Mouse (Mus musculus) embryonic facial prominence, embryonic 13.5 days (tissue): Measurements from ENCODE around the gene Acot7. TPM values are rescaled to one million over a fixed set of nuclear protein-coding genes. Genes with fewer than 3 reads are reported as not detected.

Source experiments
- ATAC-seq: fragments of 200-750 bp; cut with Nextera tagmentation; 2 replicates; pipeline ENCODE4 v1.8.0; 2017; ENCODE audit warnings: low read depth; ENCODE audit not compliant: insufficient number of reproducible peaks, insufficient read depth, low FRiP score, low TSS enrichment
- H3K27ac ChIP-seq: fragments of 300-500 bp; sonication (generic); 2 replicates; pipeline ENCODE4 v1.5.1; 2015; ENCODE audit warnings: moderate library complexity, mild to moderate bottlenecking, inconsistent platforms
- H3K27me3 ChIP-seq: fragments of 300-500 bp; sonication (generic); 2 replicates; pipeline ENCODE4 v1.6.1; 2015; ENCODE audit warnings: mild to moderate bottlenecking, inconsistent platforms
- H3K36me3 ChIP-seq: fragments of 300-500 bp; sonication (generic); 2 replicates; pipeline ENCODE4 v1.6.1; 2015; ENCODE audit warnings: mild to moderate bottlenecking, inconsistent platforms
- H3K4me1 ChIP-seq: fragments of 300-500 bp; sonication (generic); 2 replicates; pipeline ENCODE4 v1.6.1; 2015; ENCODE audit warnings: inconsistent platforms
- H3K4me2 ChIP-seq: fragments of 300-500 bp; sonication (generic); 2 replicates; pipeline ENCODE4 v1.6.1; 2015; ENCODE audit warnings: moderate library complexity, mild to moderate bottlenecking, inconsistent platforms
- H3K4me3 ChIP-seq: fragments of 300-500 bp; sonication (generic); 2 replicates; pipeline ENCODE4 v1.5.1; 2015; ENCODE audit warnings: mild to moderate bottlenecking, inconsistent platforms
- H3K9ac ChIP-seq: fragments of 300-500 bp; sonication (generic); 2 replicates; pipeline ENCODE4 v1.6.1; 2015; ENCODE audit warnings: mild to moderate bottlenecking, inconsistent platforms
- H3K9me3 ChIP-seq: fragments of 300-500 bp; sonication (generic); 2 replicates; pipeline ENCODE4 v1.6.1; 2016; ENCODE audit warnings: inconsistent platforms
- WGBS: fragments of 180-500 bp; shearing (Covaris S2); methylation state at CpG from one replicate; pipeline ENCODE4 v1.1.7; 2015; ENCODE audit warnings: mixed read lengths; 5-methylcytosine and 5-hydroxymethylcytosine counted together
- polyA plus RNA-seq: library from polyadenylated mRNA; unstranded; fragments of >200 nt; fragmentation: Nextera tagmentation; extraction: Ambion mirVana; gene quantifications from 2 replicates; pipeline ENCODE4 v1.2.1, GENCODE M21; 2015

Acot7 gene
- polyA plus RNA-seq, 1 experiment from 2014 or later = 48.5 TPM

- Histone ChIP-seq H3K36me3 (peaks cover 26% of the 10 kb centered on the region), H3K9ac (peak overlapping the region; percentile 63), H3K9me3 (no peaks in the 10 kb centered on the region), H3K27me3 (peaks cover 92% of the 10 kb centered on the region), H3K4me1 (peaks cover 21% of the 10 kb centered on the region), H3K27ac (no peak overlapping the region), H3K4me2 (peak overlapping the region; percentile 70), H3K4me3 (peak overlapping the region; percentile 40)
- 4% methylated on average over 67 of the region's 70 CpGs for WGBS
- ATAC-seq = peak; percentile 66
Measured at GRCm38 (mm10) chr4:152283186-152283950, 105.4 kb downstream of the Acot7 start.

- H3K9me3 ChIP-seq = 0 out of 2 replicates have a peak, but pooled peaks cover 3% of the 10 kb centered on the region
- peaks cover 96% of the 10 kb centered on the region for H3K27me3 ChIP-seq
- peaks cover 30% of the 10 kb centered on the region for H3K4me1 ChIP-seq
- H3K36me3 ChIP-seq = peaks cover 9% of the 10 kb centered on the region
- no peak overlapping the region for H3K9ac ChIP-seq
- 2% methylated on average over 10 of the region's 10 CpGs for WGBS
- ATAC-seq = no peak
- H3K4me3 ChIP-seq = no peak overlapping the region
- H3K27ac ChIP-seq = no peak overlapping the region
- H3K4me2 ChIP-seq = no peak overlapping the region
Measured at GRCm38 (mm10) chr4:152285505-152285904, 107.6 kb downstream of the Acot7 start.

GRCm38 (mm10) chr4:152286183-152286582, 108.2 kb downstream of the Acot7 start:
- Histone ChIP-seq H3K4me3 (peak overlapping the region; percentile 32), H3K27me3 (peaks cover 96% of the 10 kb centered on the region), H3K27ac (no peak overlapping the region), H3K9me3 (0 out of 2 replicates have a peak, but pooled peaks cover 3% of the 10 kb centered on the region), H3K4me1 (peaks cover 37% of the 10 kb centered on the region), H3K9ac (no peak overlapping the region), H3K4me2 (peak overlapping the region; percentile 58), H3K36me3 (peaks cover 3% of the 10 kb centered on the region; the same call in 1 of the 2 replicates)
- no peak for ATAC-seq
- WGBS = 2% methylated on average over 32 of the region's 32 CpGs

- H3K4me3 ChIP-seq = peak overlapping the region; percentile 32; the same call in 1 of the 2 replicates
- peaks cover 37% of the 10 kb centered on the region for H3K4me1 ChIP-seq
- 3% methylated on average over 26 of the region's 26 CpGs for WGBS
- no peak overlapping the region for H3K27ac ChIP-seq
- H3K27me3 ChIP-seq = peaks cover 96% of the 10 kb centered on the region
- no peaks in the 10 kb centered on the region for H3K36me3 ChIP-seq
- 0 out of 2 replicates have a peak, but pooled peaks cover 3% of the 10 kb centered on the region for H3K9me3 ChIP-seq
- no peak overlapping the region for H3K9ac ChIP-seq
- no peak for ATAC-seq
- H3K4me2 ChIP-seq = peak overlapping the region; percentile 58
Measured at GRCm38 (mm10) chr4:152286887-152287286, 109.0 kb downstream of the Acot7 start.

- no peak for ATAC-seq
- Histone ChIP-seq H3K4me1 (peaks cover 37% of the 10 kb centered on the region), H3K36me3 (no peaks in the 10 kb centered on the region), H3K27me3 (peaks cover 96% of the 10 kb centered on the region), H3K27ac (no peak overlapping the region), H3K9me3 (0 out of 2 replicates have a peak, but pooled peaks cover 3% of the 10 kb centered on the region), H3K9ac (no peak overlapping the region), H3K4me3 (0 out of 2 replicates have a peak overlapping the region, but pooled peaks have one; percentile 32), H3K4me2 (no peak overlapping the region)
- 10% methylated on average over 19 of the region's 19 CpGs for WGBS
Measured at GRCm38 (mm10) chr4:152287317-152288120, 109.6 kb downstream of the Acot7 start.

- Histone ChIP-seq H3K4me1 (peaks cover 28% of the 10 kb centered on the region), H3K4me2 (no peak overlapping the region), H3K27me3 (peaks cover 96% of the 10 kb centered on the region), H3K9me3 (0 out of 2 replicates have a peak, but pooled peaks cover 3% of the 10 kb centered on the region), H3K4me3 (no peak overlapping the region), H3K9ac (no peak overlapping the region), H3K36me3 (no peaks in the 10 kb centered on the region), H3K27ac (no peak overlapping the region)
- no peak for ATAC-seq
- WGBS = 32% methylated on average over 18 of the region's 18 CpGs
Measured at GRCm38 (mm10) chr4:152288398-152288945, 110.5 kb downstream of the Acot7 start.

- no peaks in the 10 kb centered on the region for H3K36me3 ChIP-seq
- under 1% methylated on average over 39 of the region's 39 CpGs for WGBS
- peak overlapping the region; percentile 38 for H3K4me3 ChIP-seq
- H3K9ac ChIP-seq = peak overlapping the region; percentile 62
- H3K27ac ChIP-seq = no peak overlapping the region
- ATAC-seq = no peak
- H3K9me3 ChIP-seq = 0 out of 2 replicates have a peak, but pooled peaks cover 3% of the 10 kb centered on the region
- peak overlapping the region; percentile 65 for H3K4me2 ChIP-seq
- peaks cover 95% of the 10 kb centered on the region for H3K27me3 ChIP-seq
- peaks cover 26% of the 10 kb centered on the region for H3K4me1 ChIP-seq
Measured at GRCm38 (mm10) chr4:152290385-152290784, 112.5 kb downstream of the Acot7 start.

GRCm38 (mm10) chr4:152290991-152291390, 113.1 kb downstream of the Acot7 start:
- Histone ChIP-seq H3K36me3 (no peaks in the 10 kb centered on the region), H3K9me3 (0 out of 2 replicates have a peak, but pooled peaks cover 3% of the 10 kb centered on the region), H3K4me3 (peak overlapping the region; percentile 38), H3K9ac (0 out of 2 replicates have a peak overlapping the region, but pooled peaks have one; percentile 62), H3K27me3 (peaks cover 94% of the 10 kb centered on the region), H3K4me1 (peaks cover 27% of the 10 kb centered on the region), H3K27ac (no peak overlapping the region), H3K4me2 (peak overlapping the region; percentile 65)
- no peak for ATAC-seq
- 9% methylated on average over 11 of the region's 11 CpGs for WGBS

- H3K36me3 ChIP-seq = no peaks in the 10 kb centered on the region
- no peak within 1 kb of the TSS for H3K27ac ChIP-seq
- H3K4me1 ChIP-seq = peaks cover 24% of the 10 kb centered on the region
- H3K4me3 ChIP-seq = peak within 1 kb of the TSS; percentile 38
- WGBS = 20% methylated on average over 6 of the region's 6 CpGs
- ATAC-seq = no peak
- 0 out of 2 replicates have a peak, but pooled peaks cover 3% of the 10 kb centered on the region for H3K9me3 ChIP-seq
- peak within 1 kb of the TSS; percentile 65 for H3K4me2 ChIP-seq
- peak within 1 kb of the TSS; percentile 62; the same call in 1 of the 2 replicates for H3K9ac ChIP-seq
- peaks cover 89% of the 10 kb centered on the region for H3K27me3 ChIP-seq
Measured at GRCm38 (mm10) chr4:152291562-152291961, 113.6 kb downstream of the Acot7 start, which contains the start of gene Hes3. Gene Hes3, minus strand, starts transcription at chr4:152291662.

GRCm38 (mm10) chr4:152292102-152292765, 114.3 kb downstream of the Acot7 start:
- 18% methylated on average over 12 of the region's 12 CpGs for WGBS
- Histone ChIP-seq H3K9ac (no peak overlapping the region), H3K27ac (no peak overlapping the region), H3K4me2 (no peak overlapping the region), H3K36me3 (no peaks in the 10 kb centered on the region), H3K27me3 (peaks cover 82% of the 10 kb centered on the region), H3K4me3 (no peak overlapping the region), H3K4me1 (peaks cover 21% of the 10 kb centered on the region), H3K9me3 (0 out of 2 replicates have a peak, but pooled peaks cover 3% of the 10 kb centered on the region)
- no peak for ATAC-seq
